Mouse (Mus musculus): ENCODE results near the gene Shroom3. TPM values are rescaled to one million over a fixed set of nuclear protein-coding genes. Genes with fewer than 3 reads are reported as not detected.
"Not testable (repeated sequence)": the region's sequence is repeated elsewhere in the genome, so short reads cannot be mapped to it uniquely, and the experiment has no call there.

Shroom3 gene
- total RNA-seq, 2 experiments from 2014 or later, result 4.0 to 6.4 TPM

DNA sequence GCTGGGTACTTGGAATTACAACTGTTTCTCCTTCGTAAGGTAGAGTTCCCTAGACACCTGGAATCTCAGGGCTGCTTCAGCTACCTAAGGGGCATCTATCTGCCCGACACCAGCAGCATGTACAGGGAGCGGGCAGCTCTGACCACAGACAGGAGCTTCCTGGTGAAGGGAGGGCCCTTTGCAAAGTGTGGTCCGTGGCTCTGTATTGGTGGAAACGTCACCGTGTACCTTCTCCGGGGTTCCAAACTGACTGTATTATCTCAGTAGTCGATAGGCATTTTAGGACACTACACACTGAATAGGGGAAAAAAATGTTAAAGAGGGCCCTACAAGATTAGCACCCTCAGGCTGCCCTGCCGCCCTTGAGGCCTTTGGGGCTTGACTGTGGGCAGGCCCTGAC lies 221.9 kb downstream of the Shroom3 start:
- DNase-seq (ENCODE audit: low spot score in 2 of 2), result no peak
- intact Hi-C loops (cut with DNase I), result no loop called here

DNA sequence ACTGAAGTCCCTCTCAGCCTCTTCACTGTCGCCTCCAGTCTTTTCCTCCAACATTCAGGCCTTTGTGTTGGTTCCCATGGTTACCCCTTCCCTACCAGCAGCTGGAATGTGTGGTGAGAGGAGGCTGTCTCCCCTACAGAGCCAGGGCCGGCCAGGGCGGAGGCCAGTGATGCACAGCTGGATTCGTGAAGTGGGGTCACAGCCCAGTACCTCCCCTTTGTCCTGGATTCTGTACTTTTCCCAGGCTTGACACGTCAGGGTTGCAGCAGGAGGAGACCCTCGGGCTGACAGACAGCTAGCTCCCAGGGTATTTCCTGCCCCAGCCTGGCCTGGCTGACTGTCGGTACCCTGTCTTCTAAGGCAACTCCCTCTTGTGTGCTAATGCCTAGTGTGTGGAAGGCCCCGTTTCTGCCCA lies 222.4 kb downstream of the Shroom3 start:
- intact Hi-C loops (cut with DNase I), result no loop called here
- peak; percentile 24 to 65 for DNase-seq (ENCODE audit: low spot score in 2 of 2)

DNA sequence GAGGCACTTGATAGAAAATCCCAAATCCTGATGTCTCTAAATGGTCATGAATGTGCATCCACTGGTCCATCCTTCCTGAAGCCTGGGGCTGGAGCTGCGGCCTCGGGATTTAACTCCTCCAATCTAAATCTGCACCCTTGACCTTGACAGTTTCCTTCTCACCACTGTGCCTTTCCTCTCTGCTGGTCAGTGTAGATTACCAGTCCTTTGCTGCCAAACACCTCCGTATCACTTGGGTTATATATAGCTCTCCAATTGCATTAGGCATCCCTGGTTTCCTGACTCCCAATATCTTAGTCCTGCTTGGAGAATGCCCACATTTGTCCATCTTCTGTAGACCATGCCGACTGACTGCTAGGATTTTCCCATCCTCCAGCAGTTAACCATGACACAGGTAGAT lies 225.0 kb downstream of the Shroom3 start:
- intact Hi-C loops (cut with DNase I), result no loop called here
- no peak for DNase-seq (ENCODE audit: low spot score in 2 of 2)

DNA sequence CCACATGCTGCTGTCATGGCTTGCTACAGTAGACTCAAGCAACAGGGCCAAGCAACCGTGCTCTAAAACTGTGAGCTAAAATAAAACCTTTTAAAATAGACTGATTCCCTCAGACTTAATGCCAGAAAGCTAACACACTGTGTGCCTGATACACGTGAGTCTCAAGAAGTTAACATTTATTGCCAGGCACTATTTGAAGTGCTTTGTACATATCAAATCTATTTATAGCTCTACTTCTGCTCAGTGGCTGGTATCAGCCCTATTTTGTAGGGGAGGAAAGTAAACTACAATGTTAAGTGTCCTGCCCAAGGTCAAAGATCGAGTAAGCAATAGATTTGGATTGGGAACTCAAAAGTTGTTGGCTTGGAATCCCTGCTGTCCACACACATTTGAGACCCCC lies 227.6 kb downstream of the Shroom3 start:
- intact Hi-C loops (cut with DNase I), result no loop called here
- DNase-seq (ENCODE audit: low spot score in 2 of 2), result no peak

DNA sequence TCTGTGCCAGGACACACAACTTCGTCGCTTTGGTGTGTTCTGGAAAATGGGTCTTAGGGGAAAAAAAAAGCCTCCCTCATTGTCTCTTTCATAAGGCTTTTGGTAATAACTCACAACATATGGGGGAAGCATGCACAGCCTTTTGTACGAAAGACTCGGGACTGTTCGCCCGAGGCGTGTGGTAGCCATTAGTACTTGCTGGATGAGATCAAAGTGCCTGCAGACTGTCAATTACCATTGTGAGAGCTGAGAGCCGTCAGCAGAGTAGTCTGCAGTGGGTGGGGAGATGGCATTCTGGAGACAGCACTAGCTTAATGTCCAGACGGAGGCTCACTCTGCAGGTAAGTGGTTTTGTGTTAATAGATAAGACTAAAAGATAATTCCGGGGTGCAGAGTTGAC lies 232.2 kb downstream of the Shroom3 start:
- DNase-seq (ENCODE audit: low spot score in 2 of 2), result no peak
- intact Hi-C loops (cut with DNase I), result no loop called here

DNA sequence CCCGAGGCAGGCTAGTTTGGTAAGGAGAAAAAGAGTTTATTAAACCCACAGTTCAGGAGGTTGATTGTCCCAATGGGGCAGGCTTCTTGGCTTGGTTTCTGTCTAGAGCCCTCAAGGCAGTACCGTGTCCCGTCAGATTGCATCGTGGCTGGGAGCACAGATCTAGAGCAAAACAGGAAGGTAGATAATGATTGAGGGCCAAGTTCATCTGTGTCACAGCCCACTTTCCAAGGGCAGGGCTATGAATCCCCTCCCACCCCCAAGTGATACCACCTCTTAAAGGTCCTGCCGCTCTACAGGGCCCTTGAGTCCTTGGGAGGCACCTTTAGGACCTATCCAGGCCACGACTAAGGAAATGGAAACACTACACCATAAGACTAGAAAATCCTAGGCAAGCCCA lies 234.5 kb downstream of the Shroom3 start:
- intact Hi-C loops (cut with DNase I), result loop anchor here (2.0 kb wide), 1 partner anchor 19 kb away; no protein-coding TSS in a partner anchor
- DNase-seq (ENCODE audit: low spot score in 2 of 2), result no peak

DNA sequence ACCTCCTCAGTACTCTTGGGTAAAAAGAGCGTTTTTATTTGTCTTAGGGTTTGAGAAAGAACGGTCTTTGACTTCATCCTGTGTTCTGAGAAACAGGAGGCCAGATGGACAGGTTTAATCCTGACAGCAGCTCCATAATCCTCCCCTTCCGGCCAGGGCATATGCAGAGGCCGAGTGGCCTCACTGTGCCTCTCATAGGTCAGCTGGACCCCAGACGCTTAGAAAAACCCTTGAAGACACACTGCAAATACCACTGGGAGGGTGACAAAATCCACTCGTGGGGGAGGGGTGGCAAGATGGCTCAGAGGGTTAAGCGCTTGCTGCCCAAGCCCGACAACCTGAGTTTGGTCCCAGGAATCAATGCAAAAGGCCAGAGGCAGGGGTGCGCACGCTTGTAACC lies 234.9 kb downstream of the Shroom3 start:
- intact Hi-C loops (cut with DNase I), result loop anchor here (2.0 kb wide), 1 partner anchor 19 kb away; no protein-coding TSS in a partner anchor
- no peak for DNase-seq (ENCODE audit: low spot score in 2 of 2)

DNA sequence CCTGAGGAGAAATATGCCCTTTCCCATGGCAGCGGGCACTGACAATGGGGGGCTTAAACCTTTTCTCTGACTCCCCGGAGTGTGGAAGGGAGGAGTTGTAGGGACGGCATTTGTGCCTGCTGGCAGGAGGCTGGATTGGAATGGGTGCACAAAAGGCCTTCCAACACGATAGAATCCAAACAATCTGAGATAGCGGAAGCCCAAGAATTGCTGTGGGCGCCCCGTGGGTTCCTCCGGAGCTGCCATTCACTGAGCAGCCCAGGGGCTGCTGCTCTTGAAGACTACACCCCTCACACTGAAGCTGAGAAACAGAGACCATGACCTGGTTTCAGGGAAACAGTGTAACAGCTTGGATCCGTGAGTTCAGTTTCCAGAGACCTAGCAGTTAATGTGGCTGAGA lies 235.6 kb downstream of the Shroom3 start:
- intact Hi-C loops (cut with DNase I), result loop anchor here (2.0 kb wide), 1 partner anchor 18 kb away; no protein-coding TSS in a partner anchor
- no peak for DNase-seq (ENCODE audit: low spot score in 2 of 2)

DNA sequence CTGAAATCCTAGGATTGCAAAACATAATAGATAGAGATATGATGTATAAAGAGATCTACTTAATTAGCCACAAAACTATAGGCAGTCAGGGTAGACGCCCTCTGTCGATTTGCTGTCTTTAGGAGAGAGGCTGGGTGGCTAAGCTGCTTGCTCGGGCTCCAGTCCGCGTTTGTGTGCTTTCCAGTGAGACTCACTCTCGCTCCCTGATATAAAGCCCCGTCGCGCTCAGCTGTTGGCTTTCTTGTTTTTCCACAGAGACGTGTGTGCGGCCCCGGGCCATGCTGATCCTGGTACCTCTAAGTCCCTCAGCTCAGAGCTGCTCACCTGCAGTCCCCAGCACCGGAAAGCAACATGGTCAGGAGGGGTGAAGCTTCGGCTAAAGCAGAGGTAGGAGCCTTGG lies 236.2 kb downstream of the Shroom3 start:
- DNase-seq (ENCODE audit: low spot score in 2 of 2), result no peak
- intact Hi-C loops (cut with DNase I), result loop anchor here (2.0 kb wide), 1 partner anchor 17 kb away; no protein-coding TSS in a partner anchor

DNA sequence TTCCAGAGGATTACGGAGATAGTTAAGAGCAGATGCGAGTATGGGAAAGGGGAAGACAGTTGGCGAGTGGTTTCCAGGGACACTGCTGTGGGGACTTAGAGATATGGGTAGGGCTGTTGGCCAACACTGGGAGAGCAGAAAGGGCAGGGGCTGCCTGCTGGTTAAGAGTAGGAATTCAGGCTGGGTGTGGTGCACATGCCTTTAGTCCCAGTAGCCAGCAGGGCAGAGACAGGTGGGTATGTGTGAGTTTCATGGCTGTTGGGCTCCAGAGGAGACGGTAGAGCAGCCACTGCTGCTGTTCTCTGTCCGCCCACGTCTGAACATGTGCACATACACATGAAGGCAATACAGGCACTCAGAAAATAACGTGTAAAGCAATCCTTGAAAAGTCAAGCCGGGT lies 237.7 kb downstream of the Shroom3 start:
- DNase-seq (ENCODE audit: low spot score in 2 of 2), result no peak
- intact Hi-C loops (cut with DNase I), result no loop called here

DNA sequence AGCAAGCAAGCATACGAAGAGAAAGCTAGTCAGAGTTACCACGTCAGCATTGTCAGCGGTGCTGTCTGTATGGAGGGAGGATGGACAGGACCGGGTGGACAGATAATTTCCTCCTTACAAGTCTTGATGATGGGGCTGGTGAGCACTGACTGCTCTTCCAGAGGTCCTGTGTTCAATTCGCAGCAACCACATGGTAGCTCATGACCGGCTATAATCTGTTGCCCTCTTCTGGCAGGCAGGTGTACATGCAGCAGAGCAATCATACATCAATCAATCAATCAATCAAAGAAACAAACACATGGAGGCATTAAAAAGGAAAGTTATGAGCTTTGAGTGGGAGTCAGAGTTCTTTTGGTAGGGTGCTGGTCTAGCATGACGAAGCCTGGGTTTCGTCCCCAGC lies 238.5 kb downstream of the Shroom3 start:
- intact Hi-C loops (cut with DNase I), result no loop called here
- DNase-seq (ENCODE audit: low spot score in 2 of 2), result no peak

DNA sequence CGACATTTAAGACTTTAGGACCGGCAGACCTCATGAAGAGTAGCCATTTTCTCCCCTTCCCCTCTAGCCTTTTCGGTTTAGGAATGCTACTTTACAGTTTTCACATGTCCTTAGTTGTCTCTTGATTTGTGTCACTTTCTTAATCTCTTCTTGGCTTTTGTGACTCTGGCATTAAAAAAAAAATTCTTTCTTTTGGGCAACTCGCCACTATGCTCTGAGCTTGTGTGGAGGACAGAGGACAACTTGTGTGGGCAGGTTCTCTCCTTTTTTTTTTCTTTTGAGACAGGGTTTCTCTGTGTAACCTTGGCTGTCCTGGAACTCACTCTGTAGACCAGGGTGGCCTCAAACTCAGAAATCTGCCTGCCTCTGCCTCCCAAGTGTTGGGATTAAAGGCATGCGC lies 239.7 kb downstream of the Shroom3 start:
- intact Hi-C loops (cut with DNase I); DNase-seq (ENCODE audit: low spot score in 2 of 2): not testable (repeated sequence)

DNA sequence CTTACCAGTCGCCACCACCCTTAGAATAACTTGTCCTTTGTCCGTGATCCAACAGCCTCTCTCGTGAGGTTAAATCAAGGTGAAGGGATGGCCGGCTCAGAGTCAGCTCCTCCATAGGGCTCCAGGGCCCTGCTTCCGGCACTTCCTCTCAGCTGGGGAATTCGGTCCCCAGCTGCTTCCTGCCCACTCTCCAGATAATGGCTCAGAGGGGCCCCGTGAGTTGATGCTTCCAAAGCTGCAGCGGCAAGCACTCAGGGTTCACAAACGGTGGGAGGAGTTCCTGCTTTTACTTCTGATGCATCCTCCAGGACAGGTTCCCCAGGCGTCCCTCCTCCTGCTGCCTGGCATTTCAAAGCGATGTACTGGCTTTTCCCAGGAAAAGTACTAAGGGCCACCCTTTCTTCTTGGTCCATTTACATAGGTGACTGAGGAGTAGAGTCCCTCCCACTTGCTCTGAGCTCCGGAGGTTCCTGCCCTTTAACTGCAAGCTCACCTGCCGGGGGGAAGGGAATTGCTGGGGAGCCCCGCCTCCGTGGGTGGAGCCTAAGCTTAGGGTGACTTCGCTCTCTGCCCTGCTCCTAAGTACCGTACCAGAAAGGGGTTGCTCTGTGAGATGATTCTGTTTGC lies 241.7 kb downstream of the Shroom3 start:
- DNase-seq (ENCODE audit: low spot score in 2 of 2), result no peak
- intact Hi-C loops (cut with DNase I), result no loop called here

DNA sequence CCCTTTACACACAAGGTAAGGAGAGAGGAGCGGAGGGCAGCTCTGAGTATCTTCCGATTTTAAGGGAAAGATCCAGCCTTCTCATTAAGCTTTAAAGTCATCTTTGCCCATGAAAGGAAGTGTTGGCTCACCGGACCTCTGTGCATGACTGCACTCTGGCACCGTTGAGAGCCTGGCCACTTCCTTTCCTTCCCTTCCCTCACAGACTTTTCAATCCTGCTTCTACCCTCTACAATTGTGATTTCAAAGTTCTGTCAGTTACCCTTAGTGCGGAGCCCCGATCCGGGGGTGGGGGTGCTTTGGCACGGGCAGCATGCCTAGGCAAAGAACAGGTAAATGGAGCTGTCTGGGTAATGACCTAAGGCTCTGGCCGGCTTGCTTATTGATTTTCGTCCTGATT lies 244.4 kb downstream of the Shroom3 start:
- DNase-seq (ENCODE audit: low spot score in 2 of 2), result no peak
- intact Hi-C loops (cut with DNase I), result no loop called here

DNA sequence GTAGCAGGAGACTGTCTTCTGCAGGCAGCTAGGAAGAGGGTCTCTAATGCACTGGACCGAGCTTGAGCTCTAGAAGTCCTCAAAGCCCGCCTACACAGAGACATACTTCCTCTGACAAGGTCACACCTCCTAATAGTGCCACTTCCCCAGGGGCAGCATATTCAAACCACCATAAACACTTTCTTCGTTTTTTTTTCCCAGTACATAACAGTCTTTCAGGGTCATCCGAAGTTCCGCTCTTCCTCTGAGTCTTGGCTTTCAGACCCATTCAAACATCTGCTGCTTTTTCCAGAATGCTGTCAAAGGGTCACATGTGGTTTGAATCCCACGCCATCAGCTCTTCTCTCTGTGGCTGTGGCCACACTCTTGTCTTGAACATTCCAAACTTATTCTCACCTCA lies 247.3 kb downstream of the Shroom3 start:
- intact Hi-C loops (cut with DNase I), result no loop called here
- DNase-seq (ENCODE audit: low spot score in 2 of 2), result no peak

DNA sequence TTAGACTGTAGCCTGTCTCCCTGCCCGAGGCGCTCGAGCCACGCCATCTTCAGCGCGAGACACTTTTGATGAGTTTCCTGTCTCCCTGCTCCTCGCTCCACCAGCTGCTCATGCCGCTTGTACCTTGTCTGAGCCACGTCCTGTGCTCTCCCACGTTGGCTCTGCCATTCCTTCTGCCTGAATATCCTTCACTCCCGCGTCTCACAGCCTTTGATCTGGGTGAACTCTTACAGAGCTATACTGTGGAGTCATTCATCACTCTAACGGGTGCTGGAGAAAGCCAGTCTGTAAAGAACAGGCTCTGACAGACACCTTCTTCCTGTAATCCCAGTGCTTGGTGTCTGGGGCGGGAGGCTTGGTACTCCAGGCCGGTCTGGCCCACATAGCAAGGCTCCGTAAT lies 248.1 kb downstream of the Shroom3 start:
- intact Hi-C loops (cut with DNase I), result no loop called here
- no peak for DNase-seq (ENCODE audit: low spot score in 2 of 2)

DNA sequence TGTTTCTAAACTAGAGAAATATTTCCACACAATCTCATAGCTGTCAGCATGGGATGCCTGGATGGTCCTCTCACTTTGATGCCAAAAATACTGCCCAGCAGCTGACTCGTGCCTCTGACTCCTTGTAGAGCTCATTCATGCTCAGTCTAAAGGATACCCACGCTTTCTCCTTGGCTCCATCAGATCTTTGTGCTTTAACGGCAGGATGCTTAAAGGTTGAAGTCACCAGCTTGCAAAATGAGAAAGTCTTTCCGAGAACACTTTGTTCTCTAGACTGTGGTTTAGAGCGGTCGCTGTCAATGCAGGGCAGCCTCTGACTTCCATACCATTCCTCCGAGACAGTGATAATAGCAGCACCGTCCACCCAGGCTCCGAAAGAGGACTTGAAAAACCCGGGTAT lies 249.8 kb downstream of the Shroom3 start:
- DNase-seq (ENCODE audit: low spot score in 2 of 2), result no peak
- intact Hi-C loops (cut with DNase I), result loop anchor here (2.0 kb wide), 1 partner anchor 20 kb away; no protein-coding TSS in a partner anchor

DNA sequence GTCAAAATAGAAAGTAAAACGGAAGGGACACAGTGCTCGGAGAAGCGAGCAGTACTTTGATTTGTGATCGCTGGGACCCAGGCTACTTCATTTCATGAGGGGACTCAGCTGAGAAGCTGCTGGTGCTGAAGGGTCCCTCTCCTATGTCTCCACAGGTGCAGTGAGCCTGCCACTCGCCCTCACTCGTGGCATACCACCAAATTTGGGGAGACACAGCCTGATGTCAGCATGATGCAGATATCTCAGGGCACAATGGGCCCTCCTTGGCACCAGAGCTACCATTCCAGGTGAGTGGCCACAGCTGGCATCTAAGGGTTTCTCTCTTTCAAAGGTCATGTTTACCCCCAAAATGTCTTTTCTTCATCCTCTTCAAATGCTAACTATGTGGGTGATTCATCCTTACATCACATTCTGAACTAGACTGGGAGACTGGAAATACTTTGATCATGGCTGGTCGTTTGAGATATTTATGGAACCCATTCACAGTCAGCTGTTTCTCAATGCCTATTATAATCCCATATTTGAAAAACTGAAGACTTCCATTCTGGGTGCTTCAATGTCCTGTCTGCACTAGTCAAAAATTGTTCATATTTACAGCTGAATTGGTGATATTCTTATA lies 250.5 kb downstream of the Shroom3 start:
- intact Hi-C loops (cut with DNase I), result loop anchor here (2.0 kb wide), 1 partner anchor 21 kb away; no protein-coding TSS in a partner anchor
- DNase-seq (ENCODE audit: low spot score in 2 of 2), result no peak

DNA sequence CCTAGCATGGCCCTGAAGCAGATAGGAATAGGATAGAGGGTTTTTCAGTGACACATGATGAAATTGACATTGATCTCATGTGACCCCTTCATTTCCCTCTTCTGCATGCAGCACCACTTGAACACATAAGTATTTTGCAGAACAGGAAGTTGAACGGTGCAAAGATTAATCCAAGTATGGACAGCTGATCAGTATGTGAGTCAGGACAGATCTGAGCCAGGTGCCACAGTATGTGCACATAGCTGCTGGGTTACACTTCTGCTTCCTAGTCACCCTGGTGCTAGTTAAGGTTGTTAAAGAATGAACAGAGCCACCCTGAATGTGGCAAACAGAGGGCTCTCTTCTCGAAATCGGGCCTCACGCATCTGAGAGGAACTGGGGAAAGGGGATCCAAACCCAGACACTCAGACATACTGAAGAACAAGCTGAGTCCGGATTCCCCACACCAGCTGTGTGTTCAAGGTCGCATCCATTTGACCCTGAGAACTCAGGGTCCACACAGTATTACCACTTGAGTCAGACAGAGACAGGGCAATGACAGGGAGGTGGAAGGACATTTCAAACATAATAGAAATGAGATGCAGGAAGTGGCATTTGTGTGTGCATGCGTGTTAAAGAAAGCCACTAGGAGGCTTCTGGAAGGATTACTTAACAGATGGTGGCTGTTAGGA lies 251.2 kb downstream of the Shroom3 start:
- intact Hi-C loops (cut with DNase I), result no loop called here
- DNase-seq (ENCODE audit: low spot score in 2 of 2), result no peak

DNA sequence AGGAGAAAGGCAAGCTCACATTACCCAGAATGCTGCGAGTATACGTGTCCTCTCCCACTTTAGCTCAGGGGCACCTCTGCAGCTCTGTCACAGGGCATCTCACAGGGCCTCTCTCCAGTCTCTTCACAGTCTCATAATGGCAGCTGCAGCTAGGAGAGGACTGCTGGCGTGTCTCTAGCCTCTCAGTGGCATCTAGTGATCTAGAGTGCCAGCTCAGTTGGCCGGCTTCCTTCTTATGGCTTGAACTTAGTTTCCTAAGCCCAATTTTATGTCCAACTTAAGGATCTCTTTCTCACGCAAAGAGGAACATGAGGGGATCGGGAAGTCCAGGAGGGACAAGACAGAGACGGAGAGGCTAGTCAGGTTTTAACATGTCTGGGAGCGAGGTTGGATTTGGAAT lies 252.6 kb downstream of the Shroom3 start:
- intact Hi-C loops (cut with DNase I), result loop anchor here (2.0 kb wide), 1 partner anchor 17 kb away; no protein-coding TSS in a partner anchor
- DNase-seq (ENCODE audit: low spot score in 2 of 2), result no peak

DNA sequence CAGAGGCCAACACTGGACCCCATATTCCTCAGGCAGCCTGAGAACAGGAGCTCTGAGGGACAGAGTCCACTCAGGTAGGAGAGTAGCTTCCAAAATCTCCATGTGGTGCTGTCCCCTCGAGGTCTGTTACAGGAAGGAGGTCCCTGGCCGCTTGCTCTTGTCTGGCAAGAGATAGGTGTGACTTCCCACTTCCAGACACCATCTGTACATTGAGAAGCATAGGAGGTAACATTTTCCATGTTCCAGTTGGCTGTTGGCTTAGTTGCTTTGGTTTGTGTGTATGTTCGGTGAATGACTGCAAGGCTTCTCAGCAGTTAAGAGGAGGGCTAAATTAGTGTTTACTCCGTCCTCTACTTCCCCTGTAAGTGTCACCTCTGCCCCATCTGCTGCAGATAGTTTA lies 254.5 kb downstream of the Shroom3 start:
- DNase-seq (ENCODE audit: low spot score in 2 of 2), result no peak
- intact Hi-C loops (cut with DNase I), result loop anchor here (2.0 kb wide), 1 partner anchor 19 kb away; no protein-coding TSS in a partner anchor

All from left cerebral cortex, postnatal 14 days (tissue).